Mouse (Mus musculus) frontal cortex, adult (tissue): ENCODE measurements around the gene Morn5.
A peak's percentile ranks its signal among the peaks of the same experiment; 100 is the strongest.

Experiments used
- ATAC-seq: cut with Nextera tagmentation; 2 replicates; pipeline ENCODE4 v1.9.2; 2017; ENCODE audit warnings: mild to moderate bottlenecking, moderate library complexity, mixed read lengths; ENCODE audit not compliant: low TSS enrichment

Gene Morn5

GRCm38 (mm10) chr2:36048748-36049566 lies at the start of gene Morn5, which contains the start of gene Ndufa8:
Gene Morn5 (plus strand): TSS chr2:36049458.
Gene Ndufa8 (minus strand): TSS chr2:36049406.
- ATAC-seq, result peak; percentile 97

GRCm38 (mm10) chr2:36000390-36000789 lies 48.9 kb upstream of the Morn5 start:
- ATAC-seq, result peak; percentile 56

- no peak for ATAC-seq
Measured at GRCm38 (mm10) chr2:36002188-36002587, 47.1 kb upstream of the Morn5 start.

GRCm38 (mm10) chr2:36008071-36008470 lies 41.2 kb upstream of the Morn5 start:
- ATAC-seq, result no peak; the same call in 1 of the 2 replicates

GRCm38 (mm10) chr2:36009386-36009785 lies 39.9 kb upstream of the Morn5 start:
- ATAC-seq, result peak; percentile 64

GRCm38 (mm10) chr2:36010579-36010978 lies 38.7 kb upstream of the Morn5 start:
- peak; percentile 53; the same call in 1 of the 2 replicates for ATAC-seq

GRCm38 (mm10) chr2:36011331-36011825 lies 37.9 kb upstream of the Morn5 start:
- ATAC-seq, result peak; percentile 44

GRCm38 (mm10) chr2:36013010-36013409 lies 36.2 kb upstream of the Morn5 start:
- ATAC-seq, result no peak

- peak; percentile 97 for ATAC-seq
Measured at GRCm38 (mm10) chr2:36021385-36022159, 27.7 kb upstream of the Morn5 start.

GRCm38 (mm10) chr2:36023291-36023690 lies 26.0 kb upstream of the Morn5 start:
- ATAC-seq, result no peak

GRCm38 (mm10) chr2:36032884-36033283 lies 16.4 kb upstream of the Morn5 start:
- no peak for ATAC-seq

- no peak for ATAC-seq
Measured at GRCm38 (mm10) chr2:36033966-36034365, 15.3 kb upstream of the Morn5 start.

- ATAC-seq, result no peak
Measured at GRCm38 (mm10) chr2:36034898-36035297, 14.4 kb upstream of the Morn5 start.

- no peak for ATAC-seq
Measured at GRCm38 (mm10) chr2:36035413-36036081, 13.7 kb upstream of the Morn5 start.

- ATAC-seq, result no peak
Measured at GRCm38 (mm10) chr2:36039297-36039985, 9.8 kb upstream of the Morn5 start.

- ATAC-seq, result no peak
Measured at GRCm38 (mm10) chr2:36040872-36041271, 8.4 kb upstream of the Morn5 start.

- no peak for ATAC-seq
Measured at GRCm38 (mm10) chr2:36048164-36048563, 1.1 kb upstream of the Morn5 start.

GRCm38 (mm10) chr2:36049567-36049954 lies 303 bp downstream of the Morn5 start:
- ATAC-seq, result no peak

GRCm38 (mm10) chr2:36053249-36053648 lies 4.0 kb downstream of the Morn5 start:
- peak; percentile 44; the same call in 1 of the 2 replicates for ATAC-seq

GRCm38 (mm10) chr2:36056248-36056647 lies 7.0 kb downstream of the Morn5 start:
- no peak for ATAC-seq

- ATAC-seq, result no peak
Measured at GRCm38 (mm10) chr2:36061409-36061808, 12.2 kb downstream of the Morn5 start.
